Mouse (Mus musculus) heart, embryonic 16.5 days (tissue): ENCODE measurements around the gene Rps16. TPM values are rescaled to one million over a fixed set of nuclear protein-coding genes. Genes with fewer than 3 reads are reported as not detected.

Experiments used
- ATAC-seq: fragments of 200-750 bp; cut with Nextera tagmentation; replicated peaks from 2 replicates; pipeline ENCODE4 v1.8.0; 2017; ENCODE audit warnings: moderate number of reproducible peaks; ENCODE audit not compliant: insufficient read depth, low FRiP score; ENCODE audit errors: extremely low read depth
- H3K27ac ChIP-seq: fragments of 300-500 bp; sonication (generic); 2 replicates; pipeline ENCODE4 v1.5.1; 2014; ENCODE audit warnings: mild to moderate bottlenecking, low read length, control low read depth, moderate library complexity
- H3K27me3 ChIP-seq: fragments of 300-500 bp; sonication (generic); 2 replicates; pipeline ENCODE4 v1.6.1; 2014; ENCODE audit warnings: low read length, mixed read lengths; ENCODE audit not compliant: control insufficient read depth, insufficient read depth
- H3K36me3 ChIP-seq: fragments of 300-500 bp; sonication (generic); 2 replicates; pipeline ENCODE4 v1.6.1; 2014; ENCODE audit not compliant: control insufficient read depth, insufficient read depth
- H3K4me1 ChIP-seq: fragments of 300-500 bp; sonication (generic); 2 replicates; pipeline ENCODE4 v1.6.1; 2014; ENCODE audit warnings: low read length, mixed read lengths; ENCODE audit not compliant: control insufficient read depth, insufficient read depth
- H3K4me2 ChIP-seq: fragments of 300-500 bp; sonication (generic); 2 replicates; pipeline ENCODE4 v1.6.1; 2014; ENCODE audit warnings: low read depth, mild to moderate bottlenecking, control low read depth, low read length
- H3K4me3 ChIP-seq: fragments of 300-500 bp; sonication (generic); 2 replicates; pipeline ENCODE4 v1.5.1; 2014; ENCODE audit warnings: mild to moderate bottlenecking, control low read depth, low read length
- H3K9ac ChIP-seq: fragments of 300-500 bp; sonication (generic); 2 replicates; pipeline ENCODE4 v1.6.1; 2014; ENCODE audit warnings: low read length, control low read depth
- H3K9me3 ChIP-seq: fragments of 300-500 bp; sonication (generic); replicated peaks from 2 replicates; pipeline ENCODE4 v1.6.1; 2016; ENCODE audit warnings: low read length; ENCODE audit not compliant: control insufficient read depth
- WGBS: fragments of 180-500 bp; shearing (Covaris S2); extraction: QIAGEN DNeasy Blood & Tissue Kit; methylation state at CpG from one replicate; pipeline ENCODE4 v1.1.7; 2014; 5-methylcytosine and 5-hydroxymethylcytosine counted together
- polyA plus RNA-seq: library from polyadenylated mRNA; unstranded; fragments of >200 nt; fragmentation: Nextera tagmentation; extraction: Ambion mirVana; gene quantifications from 2 replicates; pipeline ENCODE4 v1.2.1, GENCODE M21; 2015

Rps16 gene
- polyA plus RNA-seq, 1 experiment from 2014 or later, result 506 TPM

- peaks cover 45% of the 10 kb centered on the region for H3K4me1 ChIP-seq
Measured at GRCm38 (mm10) chr7:28375176-28375921, 24.9 kb downstream of the Rps16 start.

GRCm38 (mm10) chr7:28376011-28376771 lies 25.7 kb downstream of the Rps16 start:
- Histone ChIP-seq H3K27ac (peak overlapping the region; percentile 100), H3K4me1 (peaks cover 45% of the 10 kb centered on the region), H3K4me2 (peak overlapping the region; percentile 93), H3K36me3 (0 out of 2 replicates have a peak, but pooled peaks cover 3% of the 10 kb centered on the region), H3K9ac (peak overlapping the region; percentile 92), H3K4me3 (peak overlapping the region; percentile 81), H3K9me3 (no peaks in the 10 kb centered on the region), H3K27me3 (no peaks in the 10 kb centered on the region)
- no peak for ATAC-seq
- WGBS, result 6% methylated on average over 30 of the region's 30 CpGs

More at GRCm38 (mm10) chr7:28375176-28375921, 24.9 kb downstream of the Rps16 start:
- ATAC-seq, result peak; percentile 52
- Histone ChIP-seq H3K36me3 (0 out of 2 replicates have a peak, but pooled peaks cover 3% of the 10 kb centered on the region), H3K4me2 (peak overlapping the region; percentile 93), H3K4me3 (peak overlapping the region; percentile 81), H3K9ac (peak overlapping the region; percentile 92), H3K27ac (peak overlapping the region; percentile 100), H3K9me3 (no peaks in the 10 kb centered on the region), H3K27me3 (no peaks in the 10 kb centered on the region)
- WGBS, result under 1% methylated on average over 35 of the region's 36 CpGs

- Histone ChIP-seq H3K4me3 (peak overlapping the region; percentile 81), H3K27ac (peak overlapping the region; percentile 97), H3K9me3 (no peaks in the 10 kb centered on the region), H3K4me1 (peaks cover 55% of the 10 kb centered on the region), H3K27me3 (no peaks in the 10 kb centered on the region), H3K4me2 (peak overlapping the region; percentile 93), H3K36me3 (0 out of 2 replicates have a peak, but pooled peaks cover 3% of the 10 kb centered on the region), H3K9ac (peak overlapping the region; percentile 92)
- ATAC-seq, result no peak
- 55% methylated on average over 18 of the region's 18 CpGs for WGBS
Measured at GRCm38 (mm10) chr7:28377190-28378065, 27.0 kb downstream of the Rps16 start.

GRCm38 (mm10) chr7:28378066-28378690 lies 27.7 kb downstream of the Rps16 start:
- H3K27ac ChIP-seq, result peak overlapping the region; percentile 97
- peak overlapping the region; percentile 93 for H3K4me2 ChIP-seq
- ATAC-seq, result no peak
- H3K36me3 ChIP-seq, result 0 out of 2 replicates have a peak, but pooled peaks cover 3% of the 10 kb centered on the region
- H3K9me3 ChIP-seq, result no peaks in the 10 kb centered on the region
- H3K27me3 ChIP-seq, result no peaks in the 10 kb centered on the region
- peak overlapping the region; percentile 92 for H3K9ac ChIP-seq
- 19% methylated on average over 32 of the region's 32 CpGs for WGBS
- peaks cover 62% of the 10 kb centered on the region for H3K4me1 ChIP-seq
- peak overlapping the region; percentile 81 for H3K4me3 ChIP-seq

GRCm38 (mm10) chr7:28378769-28379651 lies 28.6 kb downstream of the Rps16 start:
- ATAC-seq, result peak; percentile 50
- H3K4me2 ChIP-seq, result peak overlapping the region; percentile 93
- H3K4me1 ChIP-seq, result peaks cover 68% of the 10 kb centered on the region
- peak overlapping the region; percentile 97 for H3K27ac ChIP-seq
- WGBS, result under 1% methylated on average over 53 of the region's 53 CpGs
- H3K9ac ChIP-seq, result peak overlapping the region; percentile 92
- 0 out of 2 replicates have a peak, but pooled peaks cover 3% of the 10 kb centered on the region for H3K36me3 ChIP-seq
- no peaks in the 10 kb centered on the region for H3K9me3 ChIP-seq
- peak overlapping the region; percentile 81 for H3K4me3 ChIP-seq
- H3K27me3 ChIP-seq, result no peaks in the 10 kb centered on the region

- Histone ChIP-seq H3K36me3 (0 out of 2 replicates have a peak, but pooled peaks cover 4% of the 10 kb centered on the region), H3K9me3 (no peaks in the 10 kb centered on the region), H3K4me1 (peaks cover 63% of the 10 kb centered on the region), H3K9ac (peak within 1 kb of the TSS; percentile 92), H3K4me2 (peak within 1 kb of the TSS; percentile 93), H3K27me3 (no peaks in the 10 kb centered on the region), H3K27ac (peak within 1 kb of the TSS; percentile 97), H3K4me3 (peak within 1 kb of the TSS; percentile 81)
- ATAC-seq, result no peak
- WGBS, result 44% methylated on average over 17 of the region's 17 CpGs
Measured at GRCm38 (mm10) chr7:28380237-28381016, 30.0 kb downstream of the Rps16 start, which contains the start of gene Zfp36. Gene Zfp36, minus strand, starts transcription at chr7:28380253.

- Histone ChIP-seq H3K9me3 (no peaks in the 10 kb centered on the region), H3K36me3 (0 out of 2 replicates have a peak, but pooled peaks cover 6% of the 10 kb centered on the region), H3K4me1 (peaks cover 61% of the 10 kb centered on the region), H3K27me3 (no peaks in the 10 kb centered on the region), H3K27ac (peak overlapping the region; percentile 97), H3K9ac (peak overlapping the region; percentile 70), H3K4me3 (peak overlapping the region; percentile 42), H3K4me2 (peak overlapping the region; percentile 66)
- ATAC-seq, result peak; percentile 37
- 7% methylated on average over 30 of the region's 30 CpGs for WGBS
Measured at GRCm38 (mm10) chr7:28381017-28381790, 30.8 kb downstream of the Rps16 start.
